Mouse (Mus musculus) lung, postnatal 36 days (tissue): Measurements from ENCODE around the gene Bcl9.
A peak's percentile ranks its signal among the peaks of the same experiment; 100 is the strongest.

Experiments used
- DNase-seq: peaks from one replicate; pipeline ENCODE4 v3.0.0; 2022; ENCODE audit warnings: mixed read lengths

The Bcl9 gene

DNA sequence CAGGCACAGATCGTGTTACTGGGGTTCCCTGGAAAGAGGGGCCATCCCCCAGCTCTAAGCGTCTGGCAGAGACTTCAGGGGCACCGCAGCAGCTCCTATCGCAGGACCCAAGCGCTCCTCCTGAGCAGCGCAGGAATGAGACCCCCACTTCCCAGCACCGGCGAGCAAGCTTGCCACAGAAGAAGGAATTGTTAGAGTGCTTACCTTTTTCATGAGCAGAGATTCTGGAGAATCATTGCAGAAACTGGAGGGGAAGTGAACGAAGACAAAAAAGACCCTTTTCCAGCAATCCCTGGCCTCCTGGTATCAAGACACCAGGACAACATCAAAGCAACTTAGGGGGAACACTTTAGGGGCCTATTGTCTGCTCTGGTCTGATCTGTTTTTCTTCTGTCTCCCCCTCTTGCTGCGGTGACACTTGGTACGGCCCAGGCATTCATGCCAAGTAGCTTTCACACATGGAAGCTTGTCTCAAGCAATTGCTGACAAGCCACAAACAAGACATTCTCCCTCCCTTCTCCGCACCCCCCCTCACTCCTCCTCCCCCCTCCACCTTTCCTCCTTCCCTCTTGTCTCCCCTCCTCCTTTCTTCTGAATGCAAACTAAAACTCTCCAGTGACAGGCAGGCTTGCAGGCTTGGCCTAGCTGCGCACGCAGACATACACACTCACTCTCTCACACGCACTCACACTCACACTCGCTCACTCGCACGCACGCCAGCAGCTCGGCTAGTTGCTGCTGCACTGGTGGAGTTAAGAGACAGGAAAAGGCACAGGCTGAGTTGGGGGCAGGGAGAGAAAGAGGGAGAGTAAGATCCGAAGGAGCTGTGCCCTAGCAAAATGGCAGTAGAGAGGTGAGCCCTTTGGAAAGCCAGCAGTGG, at the start of gene Bcl9:
Gene Bcl9 (minus strand): TSS at position 365 of the 880 bp plus-strand sequence.
- peak; percentile 90 for DNase-seq

DNA sequence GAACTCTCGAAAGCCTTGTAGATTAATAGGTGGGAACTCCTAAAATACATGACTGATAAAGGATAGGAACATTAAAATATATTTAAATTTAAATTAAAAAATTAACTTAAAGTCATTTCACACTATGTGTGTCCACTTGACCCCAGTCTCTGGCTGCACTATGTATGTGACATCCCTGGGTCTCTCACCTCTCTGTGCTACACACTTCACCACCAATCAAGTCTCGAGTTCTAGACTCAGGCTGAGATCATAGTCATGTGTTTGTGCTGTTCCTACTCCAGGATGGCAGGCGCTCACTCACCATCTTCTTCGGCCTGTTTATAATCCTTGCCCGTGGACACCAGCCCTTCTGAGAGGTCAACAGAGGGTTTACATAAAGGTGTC, 41.5 kb upstream of the Bcl9 start:
- DNase-seq = no peak

GRCm38 (mm10) chr3:97338522-97339192, 40.9 kb upstream of the Bcl9 start:
- DNase-seq = peak; percentile 94

- DNase-seq = peak; percentile 15
These were observed 39.6 kb upstream of the Bcl9 start for GRCm38 (mm10) chr3:97337306-97337705.

DNA sequence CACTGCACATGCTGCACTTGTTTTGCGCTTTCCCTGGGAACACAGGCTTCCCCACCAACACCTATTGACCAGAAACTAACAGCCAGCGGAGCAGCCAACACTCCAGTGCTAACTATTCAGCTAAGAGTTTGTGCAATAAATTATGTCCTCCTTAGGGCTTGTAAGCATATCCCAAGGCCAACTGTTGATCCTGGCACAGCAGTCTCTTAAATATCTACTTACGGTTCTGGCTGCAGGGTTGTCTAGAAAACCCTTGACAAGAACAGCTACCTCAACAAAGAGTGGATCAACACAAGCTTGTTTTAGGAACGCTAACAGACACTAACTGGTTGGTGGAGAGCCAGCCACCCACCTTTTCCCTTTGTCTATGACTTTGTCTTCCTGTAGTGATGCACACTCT, 38.6 kb upstream of the Bcl9 start:
- DNase-seq = no peak

DNA sequence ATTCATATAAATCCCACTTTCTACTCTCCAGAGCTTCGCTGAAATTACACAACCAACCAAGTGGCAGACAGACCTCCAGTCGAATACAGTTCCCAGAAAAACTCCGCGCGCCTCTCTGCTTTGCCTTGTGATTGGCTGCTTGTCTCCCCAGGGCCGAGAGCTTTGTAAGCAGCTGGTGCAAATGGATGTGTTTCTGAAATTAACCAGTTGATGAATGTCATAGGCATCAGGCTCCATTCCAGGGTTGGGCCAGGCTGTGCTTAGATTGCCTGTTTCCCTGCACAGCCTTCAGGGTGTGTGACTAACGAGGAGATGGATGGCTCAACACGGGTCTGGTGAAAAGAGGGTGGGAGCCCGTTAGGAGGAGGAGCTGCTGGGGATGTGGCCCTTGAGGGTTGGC, 36.9 kb upstream of the Bcl9 start:
- no peak for DNase-seq

DNA sequence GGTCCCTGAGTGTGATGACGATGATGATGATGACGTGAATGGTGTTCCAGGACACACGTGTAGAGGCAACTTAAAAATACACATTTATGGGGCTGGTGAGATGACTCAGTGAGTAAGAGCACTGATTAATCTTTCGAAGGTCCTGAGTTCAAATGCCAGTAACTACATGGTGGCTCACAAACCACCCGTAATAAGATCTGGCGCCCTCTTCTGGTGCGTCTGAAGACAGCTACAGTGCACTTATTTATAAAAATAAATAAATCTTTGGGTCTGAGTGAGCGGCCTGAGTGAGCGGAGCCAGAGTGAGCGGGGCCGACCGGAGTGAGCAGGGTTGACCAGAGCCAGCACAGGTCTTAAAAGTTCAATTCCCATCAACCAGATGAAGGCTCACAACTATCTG, 34.5 kb upstream of the Bcl9 start:
- DNase-seq = peak; percentile 44

GRCm38 (mm10) chr3:97327809-97328208, 30.1 kb upstream of the Bcl9 start:
- DNase-seq = no peak

GRCm38 (mm10) chr3:97327356-97327755, 29.6 kb upstream of the Bcl9 start:
- no peak for DNase-seq

DNA sequence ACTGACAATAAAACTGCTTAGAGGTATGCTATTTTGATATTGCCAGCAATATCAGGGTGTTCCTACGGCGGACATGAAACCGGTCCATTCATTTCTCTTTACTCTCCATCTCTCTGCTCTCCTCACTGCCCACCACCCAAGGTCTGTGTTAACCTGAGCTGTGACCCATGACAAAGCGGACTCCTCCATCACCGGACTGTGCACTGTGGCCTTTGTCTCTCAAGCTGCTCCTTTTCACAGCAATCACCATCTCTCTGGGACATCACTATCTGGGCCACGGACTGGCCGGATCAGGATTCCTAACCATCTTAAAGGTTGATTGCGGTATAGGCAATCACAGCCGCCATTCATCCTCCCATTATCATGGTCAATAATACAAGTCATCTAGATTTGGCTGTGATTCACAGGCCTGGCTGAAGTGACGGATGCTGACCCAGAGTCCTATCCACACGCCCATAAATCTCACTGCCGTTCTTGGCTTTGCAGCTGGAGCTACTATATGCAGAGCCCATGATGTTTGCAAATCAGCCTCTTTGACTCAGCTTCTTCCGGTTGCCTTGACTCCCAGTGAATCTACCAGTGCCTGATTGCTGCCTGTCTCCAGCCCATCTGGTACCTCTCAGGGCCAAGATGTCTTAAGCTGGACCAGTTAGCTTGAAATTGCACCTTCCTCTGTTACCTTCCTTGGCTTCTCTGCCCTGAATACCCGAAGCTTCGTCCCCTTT, 28.1 kb upstream of the Bcl9 start:
- DNase-seq = no peak

GRCm38 (mm10) chr3:97324046-97324445, 26.3 kb upstream of the Bcl9 start:
- DNase-seq = no peak

GRCm38 (mm10) chr3:97317302-97317701, 19.6 kb upstream of the Bcl9 start:
- DNase-seq = peak; percentile 33

GRCm38 (mm10) chr3:97313431-97313830, 15.7 kb upstream of the Bcl9 start:
- DNase-seq = no peak

DNA sequence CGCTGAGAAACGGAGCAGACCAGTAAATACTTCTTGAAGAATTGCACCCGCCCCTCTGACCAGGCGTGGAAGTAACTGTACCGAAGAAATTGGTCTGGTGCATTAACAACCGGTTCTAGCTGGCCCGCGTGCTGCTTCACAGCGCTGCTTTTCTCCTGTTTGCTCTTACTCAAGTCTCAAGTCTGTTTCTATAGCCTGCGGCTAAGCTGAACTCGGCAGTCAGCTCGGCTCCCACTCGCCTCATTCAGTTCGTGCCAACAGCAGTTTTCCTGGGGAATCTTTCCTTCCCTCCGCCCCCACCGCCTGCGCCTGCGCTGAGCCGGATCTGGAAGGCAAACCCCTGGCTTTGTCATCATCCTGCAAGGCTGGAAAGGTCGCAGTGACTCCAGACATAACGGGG, 14.3 kb upstream of the Bcl9 start:
- peak; percentile 55 for DNase-seq

GRCm38 (mm10) chr3:97309748-97310536, 12.2 kb upstream of the Bcl9 start:
- DNase-seq = no peak

DNA sequence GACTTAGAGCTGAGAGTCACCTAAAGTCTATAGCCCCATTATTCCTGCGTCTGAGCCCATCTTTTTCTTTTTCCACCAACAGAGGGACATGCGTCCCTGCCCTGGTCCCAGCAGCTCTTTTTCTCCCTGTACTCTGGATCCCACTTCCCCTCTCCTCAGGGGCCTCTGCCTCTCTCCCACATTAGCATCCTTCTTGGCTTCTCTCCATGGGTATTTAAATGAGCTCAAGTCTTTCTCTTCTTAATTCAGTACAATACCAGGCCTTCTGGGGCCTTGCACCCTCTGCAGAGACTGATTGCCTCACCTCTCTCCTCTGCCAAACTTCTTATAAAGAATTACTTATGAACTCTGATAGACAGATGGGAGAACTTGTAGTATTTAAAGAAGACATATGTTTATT, 10.7 kb upstream of the Bcl9 start:
- no peak for DNase-seq

- DNase-seq = peak; percentile 24
These were observed 8.2 kb upstream of the Bcl9 start for GRCm38 (mm10) chr3:97305907-97306306.

GRCm38 (mm10) chr3:97301586-97301985, 3.9 kb upstream of the Bcl9 start:
- DNase-seq = no peak

- no peak for DNase-seq
These were observed 2.7 kb upstream of the Bcl9 start for GRCm38 (mm10) chr3:97300370-97300769.

DNA sequence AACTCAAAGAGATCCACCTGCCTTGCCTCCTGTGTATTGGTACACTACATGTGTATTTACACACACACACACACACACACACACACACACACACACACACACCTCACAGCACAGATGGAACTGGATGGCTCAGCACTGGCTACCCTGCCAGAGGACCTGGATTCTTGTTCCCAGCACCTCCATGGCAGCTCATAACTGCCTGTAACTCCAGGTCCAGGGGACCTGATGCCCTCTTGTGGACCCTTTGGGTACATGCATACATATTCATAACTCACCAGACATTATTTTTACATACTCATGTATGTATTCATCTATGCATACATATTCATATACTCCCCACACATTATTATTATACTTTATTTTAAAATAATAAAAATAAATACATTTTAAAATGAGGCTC, 2.2 kb upstream of the Bcl9 start:
- DNase-seq = no peak

- DNase-seq = no peak
These were observed 1.2 kb upstream of the Bcl9 start for GRCm38 (mm10) chr3:97298856-97299465.

DNA sequence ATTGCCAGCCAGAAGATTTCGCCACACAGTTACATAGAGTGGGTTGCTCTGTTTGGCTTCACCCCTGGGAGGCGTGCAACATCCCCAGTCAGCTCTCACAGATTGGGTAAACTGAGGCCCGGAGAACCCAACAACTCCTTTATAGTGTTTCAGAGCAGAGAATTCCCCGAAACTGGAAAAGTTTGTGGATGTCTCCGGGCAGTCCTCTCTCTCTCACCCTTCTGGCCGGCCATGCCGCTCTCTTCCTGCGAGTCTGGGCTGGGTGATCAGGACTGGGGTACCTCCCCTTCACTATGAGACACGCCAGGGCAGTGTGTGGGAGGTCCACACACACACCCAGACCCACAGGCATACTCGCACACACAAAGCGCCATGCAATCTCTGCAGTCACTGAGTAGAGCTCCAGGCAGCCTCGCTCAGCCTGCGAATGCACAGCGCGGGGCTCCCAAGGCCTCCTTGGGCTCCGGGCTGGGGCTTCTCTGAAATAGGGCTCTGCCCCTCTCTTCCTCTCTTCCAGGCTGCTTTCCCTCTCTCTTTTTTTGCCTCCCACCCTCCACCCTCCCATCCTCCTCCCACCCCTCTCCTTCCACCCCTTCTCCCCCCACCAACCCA, 670 bp downstream of the Bcl9 start:
- DNase-seq = peak; percentile 39
